Mouse (Mus musculus): ENCODE results near the gene Acta1.

Gene Acta1

GRCm38 (mm10) chr8:123846509-123846908 is 48.0 kb downstream of the Acta1 start:
- no peak for DNase-seq (ENCODE audit: extremely low read depth, low read depth, low spot score)

- DNase-seq (ENCODE audit: extremely low read depth, low read depth, low spot score) = no peak
Measured at GRCm38 (mm10) chr8:123845991-123846390, 48.6 kb downstream of the Acta1 start.

- DNase-seq (ENCODE audit: extremely low read depth, low read depth, low spot score) = no peak
Measured at GRCm38 (mm10) chr8:123845114-123845513, 49.4 kb downstream of the Acta1 start.

GRCm38 (mm10) chr8:123844341-123844740 is 50.2 kb downstream of the Acta1 start:
- no peak for DNase-seq (ENCODE audit: extremely low read depth, low read depth, low spot score)

- no peak for DNase-seq (ENCODE audit: extremely low read depth, low read depth, low spot score)
Measured at GRCm38 (mm10) chr8:123842086-123842485, 52.5 kb downstream of the Acta1 start.
